Mouse (Mus musculus) heart, postnatal 25 days (tissue): ENCODE results near the gene Boc. TPM values are rescaled to one million over a fixed set of nuclear protein-coding genes. Genes with fewer than 3 reads are reported as not detected.

ENCODE experiments used
- DNase-seq: peaks from one replicate; pipeline ENCODE4 v3.0.0; 2022; ENCODE audit warnings: low spot score
- intact Hi-C: fragments of 180-260 bp; cut with DNase I; formaldehyde crosslinking; loops from one replicate; pipeline ENCODE4 v1.15.1; 2025
- total RNA-seq, 2 experiments: library from RNA; stranded (reverse); gene quantifications; 2 replicates each; pipeline ENCODE4 v1.2.3; 2021

The Boc gene
- total RNA-seq, 2 experiments from 2014 or later = 4.5 to 5.8 TPM

GRCm38 (mm10) chr16:44555791-44556709 lies 2.6 kb downstream of the Boc start:
- DNase-seq = no peak
- intact Hi-C loops = loop anchor here (5.0 kb wide), 1 partner anchor 76 kb away; no protein-coding TSS in a partner anchor

- intact Hi-C loops = no loop called here
- no peak for DNase-seq
These were observed 4.8 kb downstream of the Boc start for GRCm38 (mm10) chr16:44553861-44554260.

- no peak for DNase-seq
- intact Hi-C loops = no loop called here
These were observed 6.0 kb downstream of the Boc start for GRCm38 (mm10) chr16:44552726-44553125.

GRCm38 (mm10) chr16:44552036-44552435 lies 6.7 kb downstream of the Boc start:
- no peak for DNase-seq

GRCm38 (mm10) chr16:44551491-44551890 lies 7.2 kb downstream of the Boc start:
- intact Hi-C loops = no loop called here
- no peak for DNase-seq

More at GRCm38 (mm10) chr16:44552036-44552435, 6.7 kb downstream of the Boc start:
- intact Hi-C loops = no loop called here

- no peak for DNase-seq
- intact Hi-C loops = no loop called here
These were observed 7.9 kb downstream of the Boc start for GRCm38 (mm10) chr16:44550843-44551242.

- intact Hi-C loops = no loop called here
- no peak for DNase-seq
These were observed 8.6 kb downstream of the Boc start for GRCm38 (mm10) chr16:44549867-44550679.

- intact Hi-C loops = no loop called here
- DNase-seq = no peak
These were observed 9.3 kb downstream of the Boc start for GRCm38 (mm10) chr16:44549381-44549780.

- no peak for DNase-seq
- intact Hi-C loops = no loop called here
These were observed 10.7 kb downstream of the Boc start for GRCm38 (mm10) chr16:44547976-44548375.

GRCm38 (mm10) chr16:44546831-44547230 lies 11.9 kb downstream of the Boc start:
- DNase-seq = no peak
- intact Hi-C loops = no loop called here

- no peak for DNase-seq
- intact Hi-C loops = no loop called here
These were observed 12.8 kb downstream of the Boc start for GRCm38 (mm10) chr16:44545939-44546338.

- intact Hi-C loops = no loop called here
- no peak for DNase-seq
These were observed 13.5 kb downstream of the Boc start for GRCm38 (mm10) chr16:44545153-44545552.

GRCm38 (mm10) chr16:44543098-44543497 lies 15.6 kb downstream of the Boc start:
- intact Hi-C loops = no loop called here
- no peak for DNase-seq

GRCm38 (mm10) chr16:44542029-44542690 lies 16.5 kb downstream of the Boc start:
- no peak for DNase-seq
- intact Hi-C loops = no loop called here

GRCm38 (mm10) chr16:44539611-44540010 lies 19.1 kb downstream of the Boc start:
- no peak for DNase-seq
- intact Hi-C loops = no loop called here

- intact Hi-C loops = no loop called here
These were observed 20.0 kb downstream of the Boc start for GRCm38 (mm10) chr16:44538401-44539395.

GRCm38 (mm10) chr16:44534122-44534521 lies 24.6 kb downstream of the Boc start:
- intact Hi-C loops = no loop called here
- no peak for DNase-seq

More at GRCm38 (mm10) chr16:44538401-44539395, 20.0 kb downstream of the Boc start:
- DNase-seq = no peak

- intact Hi-C loops = no loop called here
These were observed 25.2 kb downstream of the Boc start for GRCm38 (mm10) chr16:44533522-44533921.

GRCm38 (mm10) chr16:44532851-44533250 lies 25.8 kb downstream of the Boc start:
- no peak for DNase-seq
- intact Hi-C loops = no loop called here

More at GRCm38 (mm10) chr16:44533522-44533921, 25.2 kb downstream of the Boc start:
- no peak for DNase-seq
